Mouse (Mus musculus): ENCODE measurements at regions not wholly inside any gene's neighbourhood (a gene's known extent, or its start where the extent isn't known, plus 50 kb on each side); places are given as distances from the start of the nearest gene placed in this dataset.

DNA sequence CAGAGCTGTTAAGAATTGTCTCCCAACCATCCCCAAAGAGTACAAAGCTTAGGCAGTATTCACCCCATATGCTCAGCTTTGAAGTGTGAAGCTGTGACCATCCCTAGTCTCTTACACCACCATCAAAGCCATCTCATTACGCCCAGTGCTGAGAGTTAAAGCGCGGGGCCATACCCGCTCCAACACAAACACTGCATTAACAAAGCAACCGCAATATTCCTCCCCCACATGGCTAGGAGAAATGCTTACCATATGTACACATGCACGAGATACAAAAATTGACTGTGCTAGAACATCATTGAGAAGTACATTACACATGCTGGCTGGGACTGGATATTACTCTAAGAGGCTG lies 75.5 kb upstream of the 1700066M21Rik start:
- TF ChIP-seq CTCF (IDR thresholded peaks at IDR 0.05; ENCODE audit: borderline replicate concordance, control insufficient read depth, extremely low read depth, insufficient read depth, low read length, poor library complexity) (no peak), POLR2A (IDR thresholded peaks at IDR 0.05; ENCODE audit: control insufficient read depth, extremely low read depth, insufficient read depth, low read length, poor library complexity) (no peak)

Data from thymus, adult 2 months (tissue).